In genomic region chr10:41450780-41451522, GRCm38 (mm10) we compare ENCODE assay signal across 8 mouse cellular contexts. TPM values are rescaled to one million over a fixed set of nuclear protein-coding genes. Genes with fewer than 3 reads are reported as not detected.
DNase-seq lines count a peak whose midpoint lies in the region; ATAC-seq and TF ChIP-seq lines count a peak whose summit lies in the region.

No protein-coding gene starts in this region.

- peak overlapping the region; percentile 84 for H3K4me3 ChIP-seq in neural tube, embryonic 11.5 days (ENCODE audit: low read depth, low read length)
- H3K4me3 ChIP-seq in limb, embryonic 10.5 days = peak overlapping the region; percentile 94
- H3K4me3 ChIP-seq in olfactory bulb, adult 2 months (ENCODE audit: insufficient read depth, low read depth, low read length) = peak overlapping the region; percentile 79

- peak overlapping the region; percentile 79 for H3K4me2 ChIP-seq in neural tube, embryonic 11.5 days (ENCODE audit: low read depth)

- H3K27me3 ChIP-seq in neural tube, embryonic 11.5 days (ENCODE audit: control insufficient read depth, insufficient read depth, low read length) = no peaks in the 10 kb centered on the region
- no peaks in the 10 kb centered on the region for H3K27me3 ChIP-seq in limb, embryonic 10.5 days (ENCODE audit: low read depth, poor library complexity, severe bottlenecking)

- DNase-seq in cerebellum, adult 11-12 months = peak; percentile 22
- DNase-seq in cerebellum, postnatal 14 days = no peak
- no peak for DNase-seq in neural tube, embryonic 11.5 days (ENCODE audit: low spot score)
- no peak for DNase-seq in neural tube, embryonic 10.5 days (ENCODE audit: extremely low spot score, low spot score)
- no peak for DNase-seq in limb, embryonic 10.5 days (ENCODE audit: low spot score)
- no peak for DNase-seq in frontal cortex, postnatal 25 days (ENCODE audit: low spot score in 2 of 2)
- DNase-seq in spleen, adult 18-20 months = no peak

- no peak overlapping the region for H3K27ac ChIP-seq in neural tube, embryonic 11.5 days (ENCODE audit: low read depth, low read length)
- H3K27ac ChIP-seq in limb, embryonic 10.5 days = peak overlapping the region; percentile 86
- H3K27ac ChIP-seq in olfactory bulb, adult 2 months (ENCODE audit: insufficient read depth, low read depth, low read length) = no peak overlapping the region

- no peaks in the 10 kb centered on the region for H3K4me1 ChIP-seq in neural tube, embryonic 11.5 days (ENCODE audit: control insufficient read depth, insufficient read depth, low read length)
- H3K4me1 ChIP-seq in limb, embryonic 10.5 days = peaks cover 13% of the 10 kb centered on the region
- peaks cover 14% of the 10 kb centered on the region for H3K4me1 ChIP-seq in olfactory bulb, adult 2 months (ENCODE audit: control insufficient read depth, insufficient read depth, low read length)

- no peak for TF ChIP-seq POLR2A in olfactory bulb, adult 2 months (IDR thresholded peaks at IDR 0.05; ENCODE audit: insufficient read depth, low read depth, low read length)

- 58% methylated on average over 18 of the region's 18 CpGs for WGBS in neural tube, embryonic 11.5 days
- WGBS in limb, embryonic 10.5 days = 57% methylated on average over 18 of the region's 18 CpGs
- 50% methylated on average over 18 of the region's 18 CpGs for WGBS in olfactory bulb, adult 2 months

- no peaks in the 10 kb centered on the region for H3K9me3 ChIP-seq in neural tube, embryonic 11.5 days (ENCODE audit: control insufficient read depth, low read length)
- no peaks in the 10 kb centered on the region for H3K9me3 ChIP-seq in limb, embryonic 10.5 days (replicated peaks)

- H3K36me3 ChIP-seq in neural tube, embryonic 11.5 days (ENCODE audit: control insufficient read depth, insufficient read depth, low read length) = peaks cover 5% of the 10 kb centered on the region
- H3K36me3 ChIP-seq in limb, embryonic 10.5 days = peaks cover 32% of the 10 kb centered on the region

- 0 out of 2 replicates have a peak, but pooled peaks have one; percentile 8 for ATAC-seq in neural tube, embryonic 11.5 days (ENCODE audit: insufficient read depth, low FRiP score, low TSS enrichment)

- no peak for TF ChIP-seq CTCF in olfactory bulb, adult 2 months (IDR thresholded peaks at IDR 0.05; ENCODE audit: insufficient read depth, low read depth, low read length)

- peak overlapping the region; percentile 85 for H3K9ac ChIP-seq in neural tube, embryonic 11.5 days (ENCODE audit: low read length)

RNA-seq across cellular contexts. Expression of gene Zbtb24, which starts 0.8 kb away (rescaled TPM):
- polyA plus RNA-seq in neural tube, embryonic 11.5 days (2014; fragmentation: Nextera tagmentation; extraction: Ambion mirVana) = 17.9 and 20.1 TPM in 2 replicates
- 17.2 and 21.5 TPM in 2 replicates for polyA plus RNA-seq in limb, embryonic 10.5 days (2016; fragmentation: Nextera tagmentation; extraction: Ambion mirVana)
- not detected in 2 replicates for polyA plus RNA-seq in olfactory bulb, adult 2 months (2012; ENCODE audit: insufficient read depth, insufficient read length, low replicate concordance, missing spikeins)

RNA-seq across cellular contexts. Expression of gene Mical1, which starts 25.2 kb away (rescaled TPM):
- 31.1 and 34.9 TPM in 2 replicates for polyA plus RNA-seq in neural tube, embryonic 11.5 days (2014; fragmentation: Nextera tagmentation; extraction: Ambion mirVana)
- 40.2 and 43.8 TPM in 2 replicates for polyA plus RNA-seq in limb, embryonic 10.5 days (2016; fragmentation: Nextera tagmentation; extraction: Ambion mirVana)
- polyA plus RNA-seq in olfactory bulb, adult 2 months (2012; ENCODE audit: insufficient read depth, insufficient read length, low replicate concordance, missing spikeins) = not detected in 2 replicates

RNA-seq across cellular contexts. Expression of gene Smpd2, which starts 39.2 kb away (rescaled TPM):
- 47.3 and 49.1 TPM in 2 replicates for polyA plus RNA-seq in neural tube, embryonic 11.5 days (2014; fragmentation: Nextera tagmentation; extraction: Ambion mirVana)
- 62.7 TPM in 2 replicates for polyA plus RNA-seq in limb, embryonic 10.5 days (2016; fragmentation: Nextera tagmentation; extraction: Ambion mirVana)
- not detected in 2 replicates for polyA plus RNA-seq in olfactory bulb, adult 2 months (2012; ENCODE audit: insufficient read depth, insufficient read length, low replicate concordance, missing spikeins)

RNA-seq across cellular contexts. Expression of gene Ppil6, which starts 39.3 kb away (rescaled TPM):
- 0.38 and 0.58 TPM in 2 replicates for polyA plus RNA-seq in neural tube, embryonic 11.5 days (2014; fragmentation: Nextera tagmentation; extraction: Ambion mirVana)
- 0.36 and 0.95 TPM in 2 replicates for polyA plus RNA-seq in limb, embryonic 10.5 days (2016; fragmentation: Nextera tagmentation; extraction: Ambion mirVana)
- not detected in 2 replicates for polyA plus RNA-seq in olfactory bulb, adult 2 months (2012; ENCODE audit: insufficient read depth, insufficient read length, low replicate concordance, missing spikeins)
